Mouse (Mus musculus) lung, embryonic 14.5 days (tissue): ENCODE measurements around the gene Agfg1. TPM values are rescaled to one million over a fixed set of nuclear protein-coding genes. Genes with fewer than 3 reads are reported as not detected.
"Not testable (repeated sequence)": the region's sequence is repeated elsewhere in the genome, so short reads cannot be mapped to it uniquely, and the experiment has no call there.

Experiments used
- ATAC-seq: fragments of 200-750 bp; cut with Nextera tagmentation; 2 replicates; pipeline ENCODE4 v1.8.0; 2017; ENCODE audit warnings: mild to moderate bottlenecking, moderate TSS enrichment, moderate library complexity; ENCODE audit not compliant: insufficient read depth
- DNase-seq: peaks from one replicate; pipeline ENCODE4 v3.0.0-alpha.2; 2015
- H3K27ac ChIP-seq: fragments of 300-500 bp; sonication (generic); 2 replicates; pipeline ENCODE4 v1.5.1; 2014; ENCODE audit warnings: low read depth, mild to moderate bottlenecking, moderate library complexity
- H3K27me3 ChIP-seq: fragments of 300-500 bp; sonication (generic); 2 replicates; pipeline ENCODE4 v1.6.1; 2014; ENCODE audit warnings: low read length, control low read depth; ENCODE audit not compliant: insufficient read depth
- H3K36me3 ChIP-seq: fragments of 300-500 bp; sonication (generic); 2 replicates; pipeline ENCODE4 v1.6.1; 2014; ENCODE audit warnings: control low read depth; ENCODE audit not compliant: insufficient read depth
- H3K4me1 ChIP-seq: fragments of 300-500 bp; sonication (generic); 2 replicates; pipeline ENCODE4 v1.6.1; 2014; ENCODE audit warnings: antibody characterized with exemption, control low read depth; ENCODE audit not compliant: insufficient read depth
- H3K4me2 ChIP-seq: fragments of 300-500 bp; sonication (generic); 2 replicates; pipeline ENCODE4 v1.6.1; 2014; ENCODE audit warnings: mild to moderate bottlenecking
- H3K4me3 ChIP-seq: fragments of 300-500 bp; sonication (generic); 2 replicates; pipeline ENCODE4 v1.5.1; 2014; ENCODE audit warnings: low read depth, low read length
- H3K9ac ChIP-seq: fragments of 300-500 bp; sonication (generic); 2 replicates; pipeline ENCODE4 v1.6.1; 2014
- H3K9me3 ChIP-seq: fragments of 300-500 bp; sonication (generic); 2 replicates; pipeline ENCODE4 v1.6.1; 2016; ENCODE audit warnings: low read depth, low read length, control low read depth
- CTCF ChIP-seq: IDR thresholded peaks from 2 replicates; pipeline ENCODE4 v1.5.1; 2016; ENCODE audit warnings: antibody characterized with exemption, low read depth
- WGBS: fragments of 180-500 bp; shearing (Covaris S2); extraction: QIAGEN DNeasy Blood & Tissue Kit; methylation state at CpG from one replicate; pipeline ENCODE4 v1.1.7; 2014; 5-methylcytosine and 5-hydroxymethylcytosine counted together
- microRNA-seq: library from miRNA; unstranded; fragments of <30 nt; microRNA quantifications from one replicate; pipeline ENCODE4, GENCODE M21; 2016; ENCODE audit warnings: borderline number of aligned reads
- polyA plus RNA-seq: library from polyadenylated mRNA; unstranded; fragments of >200 nt; fragmentation: Nextera tagmentation; extraction: Ambion mirVana; gene quantifications from 2 replicates; pipeline ENCODE4 v1.2.1, GENCODE M21; 2014

The Agfg1 gene
- polyA plus RNA-seq, 1 experiment from 2014 or later, result 47.8 TPM

GRCm38 (mm10) chr1:82946029-82946428, 106.7 kb downstream of the Agfg1 start:
- H3K4me2 ChIP-seq, H3K27me3 ChIP-seq, H3K4me3 ChIP-seq, ATAC-seq, H3K4me1 ChIP-seq, H3K9me3 ChIP-seq, DNase-seq, H3K36me3 ChIP-seq, H3K27ac ChIP-seq, H3K9ac ChIP-seq: not testable (repeated sequence)
- WGBS, result 95% methylated on average over 2 of the region's 2 CpGs

- Histone ChIP-seq H3K4me2 (no peak overlapping the region), H3K4me1 (no peaks in the 10 kb centered on the region), H3K9me3 (no peaks in the 10 kb centered on the region), H3K27ac (no peak overlapping the region), H3K9ac (no peak overlapping the region), H3K27me3 (no peaks in the 10 kb centered on the region), H3K36me3 (no peaks in the 10 kb centered on the region), H3K4me3 (no peak overlapping the region)
- no peak for TF ChIP-seq CTCF
- DNase-seq, result no peak
- WGBS, result 86% methylated on average over 2 of the region's 2 CpGs
- no peak for ATAC-seq
Observed at GRCm38 (mm10) chr1:82948601-82949000, 109.3 kb downstream of the Agfg1 start.

Small RNAs within 50 kb of the gene (microRNA-seq; reads per million reads assigned to microRNA genes)
- not detected for gene Gm22396

Other genes starting within 250 kb of the Agfg1 start
- gene Mff, start 114.6 kb upstream of the Agfg1 start, polyA plus RNA-seq, result 214 and 224 TPM in 2 replicates
- gene Tm4sf20, start 71.0 kb upstream of the Agfg1 start, polyA plus RNA-seq, result not detected in 2 replicates
- not detected in 2 replicates for gene Gm47791, start 68.2 kb upstream of the Agfg1 start, polyA plus RNA-seq
- gene A030005L19Rik, start 73.8 kb downstream of the Agfg1 start, polyA plus RNA-seq, result 0.32 TPM in 1 of 2 replicates, not detected in the other
- gene A030014E15Rik, start 85.4 kb downstream of the Agfg1 start, polyA plus RNA-seq, result not detected in 2 replicates
- not detected in 2 replicates for gene Gm6217, start 91.9 kb downstream of the Agfg1 start, polyA plus RNA-seq
- not detected in 2 replicates for gene A030003K21Rik, start 103.9 kb downstream of the Agfg1 start, polyA plus RNA-seq
- gene Gm7544, start 116.5 kb downstream of the Agfg1 start, polyA plus RNA-seq, result not detected in 2 replicates
- not detected in 2 replicates for gene Gm47955, start 120.8 kb downstream of the Agfg1 start, polyA plus RNA-seq
- gene Gm47959, start 161.1 kb downstream of the Agfg1 start, polyA plus RNA-seq, result not detected in 2 replicates
- 0.51 and 0.80 TPM in 2 replicates for gene Slc19a3, start 199.0 kb downstream of the Agfg1 start, polyA plus RNA-seq
- gene Krtap28-10, start 203.0 kb downstream of the Agfg1 start, polyA plus RNA-seq, result not detected in 2 replicates
- gene Gm47969, start 205.4 kb downstream of the Agfg1 start, polyA plus RNA-seq, result not detected in 2 replicates
- not detected in 2 replicates for gene A030005K14Rik, start 219.9 kb downstream of the Agfg1 start, polyA plus RNA-seq
- gene Krtap28-13, start 221.4 kb downstream of the Agfg1 start, polyA plus RNA-seq, result not detected in 2 replicates